7 mouse cellular contexts compared by ENCODE assay signal in the genomic region with DNA sequence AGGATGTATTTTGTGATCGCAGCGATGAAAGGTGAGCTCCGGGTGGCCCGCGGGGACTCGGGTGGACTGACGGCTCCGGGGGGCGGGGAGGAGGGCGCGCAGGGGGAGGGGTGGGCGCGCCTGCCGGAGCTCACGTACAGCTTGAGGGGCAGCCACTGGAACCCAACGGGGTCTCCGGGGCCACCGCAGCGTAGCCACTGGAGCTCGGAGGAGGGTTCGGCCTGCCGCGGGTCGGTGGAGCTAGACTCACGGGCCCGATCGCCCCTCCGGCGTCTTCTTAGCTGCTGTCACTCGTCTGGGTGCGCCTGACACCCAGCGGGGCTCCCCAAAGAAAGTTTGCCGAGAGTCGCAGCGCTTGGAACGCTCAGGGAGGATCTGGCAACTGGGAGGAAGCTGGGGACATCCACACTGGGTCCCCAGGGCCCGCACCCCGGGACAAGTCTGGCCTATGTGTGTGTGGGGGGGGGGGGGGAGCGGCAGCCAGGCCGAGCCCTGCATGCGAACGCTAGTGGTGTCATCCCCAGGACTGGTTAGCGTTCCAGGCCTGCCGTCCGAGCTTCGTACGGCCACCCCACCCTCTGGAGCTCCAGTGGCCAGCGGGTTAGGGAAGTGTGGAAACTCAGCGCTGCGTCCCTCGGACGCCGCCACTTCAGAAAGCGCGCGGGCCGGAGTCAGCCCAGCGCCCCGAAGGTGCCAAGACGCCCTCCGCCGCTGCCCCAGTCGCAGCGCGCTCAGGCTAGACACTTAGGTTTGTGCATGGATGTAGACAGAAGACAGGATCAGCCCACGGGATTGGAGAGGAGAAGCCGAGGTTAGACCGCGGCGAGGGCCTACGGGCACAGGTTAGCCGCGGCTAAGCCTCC.
DNase-seq lines count a peak whose midpoint lies in the region; ATAC-seq and TF ChIP-seq lines count a peak whose summit lies in the region.

No protein-coding gene starts in this region.

- DNase-seq in G1E (ENCODE audit: low spot score): no peak
- peak; percentile 49 for DNase-seq in adrenal gland, postnatal 25 days
- no peak for DNase-seq in embryonic facial prominence, embryonic 14.5 days (ENCODE audit: low spot score)
- peak; percentile 42 for DNase-seq in heart, postnatal 4 days
- peak; percentile 63 for DNase-seq in limb, embryonic 11.5 days (ENCODE audit: low spot score)
- peak; percentile 61 for DNase-seq in midbrain, embryonic 10.5 days (ENCODE audit: low spot score)

- H3K9ac ChIP-seq in embryonic facial prominence, embryonic 14.5 days (ENCODE audit: low read depth, low read length): peak overlapping the region; percentile 80
- H3K9ac ChIP-seq in limb, embryonic 11.5 days (ENCODE audit: low read length): peak overlapping the region; percentile 61
- peak overlapping the region; percentile 63 for H3K9ac ChIP-seq in stomach, embryonic 14.5 days (replicated peaks; ENCODE audit: low read depth, low read length)

- under 1% methylated on average over 41 of the region's 73 CpGs for WGBS in embryonic facial prominence, embryonic 14.5 days
- under 1% methylated on average over 69 of the region's 73 CpGs for WGBS in limb, embryonic 11.5 days
- under 1% methylated on average over 68 of the region's 73 CpGs for WGBS in midbrain, embryonic 10.5 days
- WGBS in stomach, embryonic 14.5 days: 1% methylated on average over 66 of the region's 73 CpGs

- peak overlapping the region; percentile 63 for H3K27ac ChIP-seq in embryonic facial prominence, embryonic 14.5 days (replicated peaks; ENCODE audit: low read depth, low read length)
- H3K27ac ChIP-seq in limb, embryonic 11.5 days (replicated peaks; ENCODE audit: low read depth, low read length): no peak overlapping the region
- peak overlapping the region; percentile 85 for H3K27ac ChIP-seq in midbrain, embryonic 10.5 days (replicated peaks)
- H3K27ac ChIP-seq in stomach, embryonic 14.5 days (ENCODE audit: low read length): no peak overlapping the region

- H3K4me3 ChIP-seq in G1E (ENCODE audit: low read depth, low read length): peak overlapping the region; percentile 9; the same call in 1 of the 2 replicates
- H3K4me3 ChIP-seq in embryonic facial prominence, embryonic 14.5 days (ENCODE audit: low read depth, low read length): peak overlapping the region; percentile 76
- H3K4me3 ChIP-seq in limb, embryonic 11.5 days (ENCODE audit: low read depth, low read length): peak overlapping the region; percentile 69
- H3K4me3 ChIP-seq in midbrain, embryonic 10.5 days: peak overlapping the region; percentile 80
- H3K4me3 ChIP-seq in stomach, embryonic 14.5 days (ENCODE audit: low read depth, low read length): peak overlapping the region; percentile 60

- H3K27me3 ChIP-seq in G1E (ENCODE audit: insufficient read depth, low read length): no peaks in the 10 kb centered on the region
- peaks cover 11% of the 10 kb centered on the region for H3K27me3 ChIP-seq in embryonic facial prominence, embryonic 14.5 days (replicated peaks; ENCODE audit: control insufficient read depth, insufficient read depth, low read length)
- peaks cover 8% of the 10 kb centered on the region; the same call in 1 of the 2 replicates for H3K27me3 ChIP-seq in limb, embryonic 11.5 days (ENCODE audit: control insufficient read depth, insufficient read depth, low read length)
- H3K27me3 ChIP-seq in midbrain, embryonic 10.5 days (ENCODE audit: low read depth, poor library complexity, severe bottlenecking): peaks cover 65% of the 10 kb centered on the region
- peaks cover 3% of the 10 kb centered on the region; the same call in 1 of the 2 replicates for H3K27me3 ChIP-seq in stomach, embryonic 14.5 days (ENCODE audit: control insufficient read depth, insufficient read depth, low read length)

- peak overlapping the region; percentile 95 for H3K4me2 ChIP-seq in embryonic facial prominence, embryonic 14.5 days (ENCODE audit: low read depth, low read length)
- H3K4me2 ChIP-seq in limb, embryonic 11.5 days (ENCODE audit: low read depth, severe bottlenecking): peak overlapping the region; percentile 99
- peak overlapping the region; percentile 96 for H3K4me2 ChIP-seq in stomach, embryonic 14.5 days (replicated peaks; ENCODE audit: low read depth, low read length)

- peaks cover 23% of the 10 kb centered on the region for H3K9me3 ChIP-seq in G1E (replicated peaks)
- no peaks in the 10 kb centered on the region for H3K9me3 ChIP-seq in embryonic facial prominence, embryonic 14.5 days (ENCODE audit: control insufficient read depth, low read length)
- no peaks in the 10 kb centered on the region for H3K9me3 ChIP-seq in limb, embryonic 11.5 days (ENCODE audit: control insufficient read depth, low read length)
- H3K9me3 ChIP-seq in midbrain, embryonic 10.5 days (replicated peaks): no peaks in the 10 kb centered on the region
- H3K9me3 ChIP-seq in stomach, embryonic 14.5 days (ENCODE audit: control insufficient read depth, low read depth, low read length): no peaks in the 10 kb centered on the region

- no peaks in the 10 kb centered on the region for H3K36me3 ChIP-seq in G1E (replicated peaks)
- H3K36me3 ChIP-seq in embryonic facial prominence, embryonic 14.5 days (ENCODE audit: control insufficient read depth, insufficient read depth, low read length): no peaks in the 10 kb centered on the region
- no peaks in the 10 kb centered on the region for H3K36me3 ChIP-seq in limb, embryonic 11.5 days (ENCODE audit: control insufficient read depth, insufficient read depth, low read length)
- no peaks in the 10 kb centered on the region for H3K36me3 ChIP-seq in midbrain, embryonic 10.5 days
- H3K36me3 ChIP-seq in stomach, embryonic 14.5 days (ENCODE audit: control insufficient read depth, insufficient read depth, low read length): no peaks in the 10 kb centered on the region

- no peak for TF ChIP-seq CTCF in G1E (IDR thresholded peaks at IDR 0.05; ENCODE audit: low read depth, low read length)

- H3K4me1 ChIP-seq in G1E (ENCODE audit: insufficient read depth, low read depth, low read length): no peaks in the 10 kb centered on the region
- peaks cover 37% of the 10 kb centered on the region for H3K4me1 ChIP-seq in embryonic facial prominence, embryonic 14.5 days (ENCODE audit: control insufficient read depth, insufficient read depth, low read length)
- peaks cover 35% of the 10 kb centered on the region for H3K4me1 ChIP-seq in limb, embryonic 11.5 days (ENCODE audit: control insufficient read depth, insufficient read depth, low read length)
- peaks cover 37% of the 10 kb centered on the region for H3K4me1 ChIP-seq in midbrain, embryonic 10.5 days
- peaks cover 16% of the 10 kb centered on the region for H3K4me1 ChIP-seq in stomach, embryonic 14.5 days (ENCODE audit: control insufficient read depth, insufficient read depth, low read length)

- ATAC-seq in G1E (ENCODE audit: extremely low read depth, insufficient number of reproducible peaks, low FRiP score, poor library complexity, severe bottlenecking): no peak
- ATAC-seq in embryonic facial prominence, embryonic 14.5 days (ENCODE audit: low read depth): peak; percentile 62
- ATAC-seq in limb, embryonic 11.5 days (ENCODE audit: insufficient number of reproducible peaks, low FRiP score, low TSS enrichment, low read depth): peak; percentile 63
- ATAC-seq in stomach, embryonic 14.5 days (ENCODE audit: insufficient number of reproducible peaks, insufficient read depth, low FRiP score, low read depth): peak; percentile 60; the same call in 1 of the 2 replicates

Comparison
In these comparisons a context has a peak if more than half of its experiments do, and no peak if none do; other contexts are left out.
1. DNase-seq: peak in adrenal gland, postnatal 25 days (single experiment), heart, postnatal 4 days (single experiment), limb, embryonic 11.5 days (single experiment) and midbrain, embryonic 10.5 days (single experiment); none in G1E (single experiment) and embryonic facial prominence, embryonic 14.5 days (single experiment).
2. H3K4me3 ChIP-seq: peak in every context shown above with its lines; median percentile 80 in midbrain, embryonic 10.5 days; 76 in embryonic facial prominence, embryonic 14.5 days; 69 in limb, embryonic 11.5 days; 60 in stomach, embryonic 14.5 days; 9 in G1E.
3. H3K27ac ChIP-seq: peak in embryonic facial prominence, embryonic 14.5 days (single experiment) and midbrain, embryonic 10.5 days (single experiment); none in limb, embryonic 11.5 days (single experiment) and stomach, embryonic 14.5 days (single experiment).
4. Peak in every context shown above with its lines, with median percentiles within 50 percentile points of each other: H3K4me2 ChIP-seq and H3K9ac ChIP-seq.